Mouse (Mus musculus): Measurements from ENCODE around the gene Kazald1.

Kazald1 gene

DNA sequence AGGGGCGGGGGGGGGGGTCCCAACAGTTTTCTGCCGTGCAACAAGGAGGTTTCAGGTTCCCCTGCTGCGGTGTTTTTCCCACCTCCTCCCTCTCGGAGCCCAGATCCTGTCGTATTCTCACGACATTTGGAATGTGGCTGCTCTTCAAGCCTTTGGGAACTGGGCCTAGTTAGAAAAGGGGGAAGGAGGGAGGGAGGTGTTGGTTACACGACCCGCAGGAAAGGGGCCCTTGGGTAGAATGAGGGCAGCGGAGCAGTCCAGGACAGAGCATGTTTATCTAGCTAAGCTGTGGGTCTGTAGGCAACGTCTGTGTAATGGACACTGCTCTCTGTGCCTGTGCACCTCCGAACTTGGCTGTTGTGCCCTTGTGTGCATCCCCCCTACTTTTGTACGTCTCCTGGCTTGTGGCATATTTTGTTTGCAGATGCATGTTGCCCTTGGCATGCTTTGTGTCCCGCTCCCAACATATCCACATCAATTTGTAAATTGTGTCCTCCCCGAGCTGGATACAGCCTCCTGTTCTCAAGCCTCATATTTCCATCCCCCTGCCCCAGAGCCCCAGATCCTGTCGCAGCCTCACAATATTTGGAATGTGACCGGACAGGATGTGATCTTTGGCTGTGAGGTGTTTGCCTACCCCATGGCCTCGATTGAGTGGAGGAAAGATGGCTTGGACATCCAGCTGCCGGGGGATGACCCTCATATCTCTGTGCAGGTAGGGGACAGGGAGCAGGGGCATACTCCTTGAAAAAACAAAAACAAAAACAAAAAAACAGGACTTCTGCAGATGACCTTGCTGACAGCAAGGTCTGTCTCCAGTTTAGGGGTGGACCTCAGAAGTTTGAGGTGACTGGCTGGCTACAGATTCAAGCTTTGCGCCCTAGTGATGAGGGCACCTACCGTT lies 3.0 kb downstream of the Kazald1 start:
- DNase-seq (ENCODE audit: low spot score in 2 of 2) = no peak

DNA sequence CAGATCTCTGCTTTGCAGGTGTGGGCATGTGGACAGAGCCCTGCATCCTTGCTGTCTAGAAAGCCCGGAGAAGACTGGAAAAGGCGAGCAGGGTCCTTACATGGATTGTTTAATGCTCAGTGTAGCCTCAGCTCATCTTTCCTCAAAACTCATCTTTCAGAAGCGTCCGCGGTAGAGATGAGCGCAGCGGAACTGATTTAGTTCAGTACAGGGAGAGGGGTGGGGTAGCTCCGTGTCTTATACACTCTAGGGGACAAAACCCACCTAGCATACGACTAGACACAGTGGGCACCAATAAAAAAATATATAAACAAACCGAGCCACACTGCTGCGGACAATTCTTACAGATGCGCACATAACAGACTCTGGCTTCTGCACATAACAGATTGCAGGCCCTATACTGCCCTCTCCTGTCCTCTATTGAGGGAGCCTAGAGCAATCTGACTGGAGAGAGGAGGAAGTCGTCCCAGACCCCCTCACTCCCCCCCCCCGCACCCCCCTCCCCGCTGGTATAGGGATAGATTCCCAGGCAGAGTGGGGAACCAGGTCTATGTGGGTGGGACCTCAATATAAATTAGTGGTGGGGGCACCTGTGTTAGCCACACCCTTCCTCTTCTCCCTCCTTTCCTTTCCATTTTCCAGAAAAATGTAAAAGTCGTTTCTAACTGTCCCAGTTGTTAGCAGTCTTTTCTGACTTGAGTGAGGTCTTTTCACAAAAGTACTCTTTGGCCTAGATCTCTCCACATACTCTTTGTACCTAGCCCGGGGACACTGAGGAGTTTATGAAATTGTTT lies 4.1 kb downstream of the Kazald1 start:
- no peak for DNase-seq (ENCODE audit: low spot score in 2 of 2)

DNA sequence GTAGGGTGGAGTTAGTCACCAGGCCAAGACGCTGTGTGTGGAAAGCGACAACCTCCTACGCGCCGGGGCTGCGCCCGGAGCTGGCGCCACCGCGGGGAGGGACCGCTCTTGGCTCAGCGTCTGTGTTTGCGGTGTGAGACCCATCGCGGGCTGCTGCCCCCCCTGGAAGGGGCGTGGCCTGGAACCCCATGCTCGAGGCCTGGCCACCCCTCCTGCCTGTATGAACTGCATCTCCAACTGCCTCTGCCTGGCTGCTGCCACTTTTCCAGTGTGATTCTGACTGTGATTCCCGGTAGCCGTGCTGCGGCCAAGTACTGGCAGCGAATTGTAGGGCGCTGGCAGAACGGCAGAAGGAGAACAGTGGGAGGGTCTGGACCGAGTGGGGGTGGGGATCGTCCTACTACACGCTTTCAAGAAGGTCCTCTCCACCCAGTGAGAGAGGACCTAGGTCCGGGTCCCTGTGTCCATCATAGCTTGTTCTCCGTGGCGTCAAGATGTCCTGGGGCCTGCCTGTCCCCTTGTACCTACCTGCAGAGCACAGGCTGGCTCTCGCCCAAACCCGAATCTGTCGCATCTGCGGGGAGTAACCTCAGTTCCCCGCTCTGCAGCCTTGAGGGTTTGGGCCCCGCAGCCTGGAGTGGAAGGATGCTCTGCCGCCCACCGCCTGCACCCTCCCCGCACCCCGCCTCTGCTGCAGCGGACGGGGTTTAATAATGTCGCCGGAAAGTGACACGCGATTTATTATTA lies 4.9 kb downstream of the Kazald1 start:
- peak; percentile 44 to 75 for DNase-seq (ENCODE audit: low spot score in 2 of 2)

DNA sequence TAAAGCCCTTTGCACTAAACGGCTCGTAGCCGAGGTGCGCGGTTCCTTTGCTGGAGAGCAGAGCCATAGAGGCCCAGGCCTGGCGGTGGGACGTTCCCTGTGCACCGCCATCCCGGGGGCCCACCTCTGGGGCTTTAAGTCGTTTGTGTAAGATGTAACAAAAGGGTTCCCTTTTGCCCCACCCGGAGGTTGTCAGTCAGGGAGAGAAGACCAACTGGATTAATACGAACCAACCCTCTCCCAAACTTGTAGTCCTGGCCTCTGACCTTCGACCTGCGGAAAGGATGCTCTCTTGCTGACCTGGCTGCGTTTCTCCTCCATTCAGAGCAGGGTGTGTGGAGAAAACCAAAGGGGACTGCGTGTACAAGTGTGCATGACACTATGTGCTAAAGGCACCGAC lies 5.7 kb downstream of the Kazald1 start:
- no peak for DNase-seq (ENCODE audit: low spot score in 2 of 2)

DNA sequence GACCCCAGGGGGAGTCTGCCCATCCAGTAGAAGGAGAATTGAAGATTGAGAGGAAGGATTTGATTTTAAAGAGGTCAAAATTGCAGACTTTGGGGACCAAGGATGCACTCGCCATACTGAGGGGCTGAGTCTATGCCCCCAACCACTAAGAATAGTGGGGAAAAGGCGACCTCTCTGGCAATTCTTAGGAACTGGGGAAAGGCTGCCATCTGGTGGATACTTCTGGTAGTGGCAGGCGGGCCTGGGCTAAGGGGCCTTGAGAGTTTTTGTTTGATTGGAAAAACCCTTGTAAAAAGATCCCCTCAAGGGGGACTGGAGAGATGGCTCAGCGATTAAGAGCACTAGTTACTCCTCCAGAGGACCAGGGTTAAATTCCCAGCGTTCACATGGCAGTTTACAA lies 6.2 kb downstream of the Kazald1 start:
- DNase-seq (ENCODE audit: low spot score in 2 of 2) = peak; percentile 67 to 90

DNA sequence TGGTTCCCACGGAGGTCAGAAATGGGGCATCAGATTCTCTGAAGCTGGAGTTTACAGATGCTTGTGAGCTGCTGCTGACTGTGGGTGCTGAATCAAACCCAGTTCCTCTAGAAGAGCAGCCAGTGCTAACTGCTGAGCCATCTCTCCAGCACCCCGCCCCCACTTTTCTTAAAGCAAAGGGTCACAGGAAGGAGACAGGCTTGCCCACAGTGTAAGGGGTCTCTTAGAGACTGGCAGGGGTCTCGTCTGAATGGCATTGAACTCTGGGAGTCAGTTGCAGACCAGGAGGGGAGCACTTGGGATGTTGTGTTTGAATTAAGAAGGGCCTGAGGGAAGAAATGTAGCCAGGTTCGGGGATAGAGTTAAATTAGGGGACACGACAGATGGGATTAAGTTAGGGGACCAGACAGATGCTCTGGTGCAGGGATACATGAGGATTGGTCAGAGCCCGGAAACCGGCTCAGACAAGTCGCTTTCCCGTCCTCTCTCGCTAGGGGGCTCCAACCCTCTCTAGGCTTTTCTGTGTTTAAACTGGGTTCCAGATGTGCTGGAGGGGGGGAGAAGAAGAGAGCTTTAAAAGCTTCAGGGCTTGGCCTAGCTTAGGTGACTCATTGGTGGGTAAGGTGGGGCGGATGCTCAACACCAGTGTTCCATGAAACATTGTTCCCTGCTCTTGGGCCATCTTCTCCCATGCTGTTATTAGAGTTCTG lies 7.0 kb downstream of the Kazald1 start:
- DNase-seq (ENCODE audit: low spot score in 2 of 2) = peak; percentile 55 to 80

DNA sequence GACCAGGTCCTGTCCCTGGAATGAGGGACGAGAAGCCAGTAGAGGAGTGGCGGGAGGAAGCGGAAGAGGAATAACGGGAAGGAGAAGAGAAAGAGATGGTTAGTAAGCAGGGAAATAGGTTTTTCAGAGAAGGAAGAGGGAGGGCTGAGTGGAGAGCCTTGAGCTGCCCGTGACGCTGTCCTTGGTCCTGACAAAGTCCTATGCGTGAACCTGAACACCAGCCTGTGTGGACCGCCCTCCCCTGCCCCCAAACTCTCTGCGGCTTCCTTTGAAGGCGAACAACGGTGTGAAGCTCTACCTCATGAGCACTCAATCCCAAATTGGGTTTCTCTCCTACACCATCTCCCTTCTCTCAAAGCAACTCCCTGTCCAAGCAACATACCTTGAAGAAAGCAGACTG lies 22.8 kb downstream of the Kazald1 start:
- peak in 1 of 2 experiments; percentile 78 for DNase-seq (ENCODE audit: low spot score in 2 of 2)

DNA sequence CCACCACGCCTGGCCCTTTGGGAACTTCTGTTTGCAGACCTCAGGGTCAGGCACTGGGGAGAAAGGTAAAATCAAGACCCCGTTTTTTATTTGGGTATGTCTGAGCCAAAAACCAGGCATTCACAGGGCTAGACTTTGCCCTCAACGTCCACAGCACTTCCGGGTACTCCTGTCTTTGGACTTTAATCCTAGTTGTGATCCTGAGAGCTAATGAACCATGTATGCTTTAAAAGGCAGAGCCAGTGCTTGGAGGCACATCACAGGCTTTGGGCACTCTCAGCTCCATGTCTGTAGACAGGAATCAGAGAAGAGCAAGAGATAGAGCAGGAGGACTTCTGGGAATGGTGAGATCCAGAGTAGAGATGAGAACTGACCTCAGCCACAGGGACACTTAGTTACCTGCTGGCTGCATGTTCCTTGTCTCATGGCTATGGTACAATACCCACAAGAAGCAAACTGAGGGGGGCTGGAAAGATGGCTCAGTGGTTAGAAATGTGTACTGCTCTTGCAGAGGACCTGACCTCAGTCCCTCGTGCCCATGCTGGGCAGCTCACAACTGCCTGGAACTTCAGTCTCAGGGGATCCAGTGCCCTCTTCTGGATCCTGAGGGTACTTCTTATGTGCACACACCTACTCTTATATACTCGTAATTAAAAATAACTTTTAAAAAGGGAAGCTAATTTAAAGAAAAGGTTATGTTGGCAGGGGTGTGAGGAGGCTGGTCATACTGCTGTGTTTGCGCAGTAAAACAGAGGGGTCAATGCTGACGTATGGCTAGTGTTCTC lies 25.6 kb downstream of the Kazald1 start:
- DNase-seq (ENCODE audit: low spot score in 2 of 2) = no peak

DNA sequence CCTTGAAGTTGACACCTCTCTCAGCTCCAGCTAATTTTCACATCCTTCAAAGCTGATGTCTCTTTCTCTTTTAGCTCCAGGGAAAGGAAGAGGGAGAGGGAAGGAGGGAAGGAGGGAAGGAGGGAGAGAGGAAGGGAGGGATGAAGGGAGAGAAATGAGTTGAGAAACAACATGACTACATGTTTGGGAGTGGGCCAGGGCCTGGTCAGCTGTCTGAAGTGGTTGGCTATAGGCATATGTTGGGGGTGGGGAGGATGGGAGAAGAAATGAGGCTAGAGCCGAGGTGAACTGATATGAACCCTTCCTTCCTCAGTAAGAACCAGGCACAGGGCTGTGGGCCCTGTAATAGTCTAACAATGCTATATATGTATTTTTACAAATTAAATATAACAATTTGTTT lies 30.6 kb downstream of the Kazald1 start:
- no peak for DNase-seq (ENCODE audit: low spot score in 2 of 2)

DNA sequence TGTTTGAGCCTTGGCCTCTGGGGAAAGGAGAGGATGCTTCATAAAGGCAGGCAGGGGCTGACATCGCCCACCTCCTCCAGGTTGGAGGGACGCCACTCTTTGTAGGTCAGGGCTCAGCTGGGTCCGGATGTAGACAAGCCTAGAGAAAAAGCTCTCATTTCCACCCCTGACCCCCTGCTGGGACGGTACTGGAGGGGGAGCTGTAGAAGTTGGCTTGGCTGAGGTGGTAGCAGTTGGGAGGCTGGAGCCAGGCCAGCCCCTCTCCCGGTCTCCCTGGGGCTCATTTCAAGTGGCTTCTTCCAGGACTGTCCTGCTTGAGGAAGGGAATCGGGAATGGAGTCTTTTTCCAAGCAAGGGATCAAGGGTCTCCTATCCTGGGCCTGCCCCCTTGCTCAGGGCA lies 31.6 kb downstream of the Kazald1 start:
- DNase-seq (ENCODE audit: low spot score in 2 of 2) = no peak

DNA sequence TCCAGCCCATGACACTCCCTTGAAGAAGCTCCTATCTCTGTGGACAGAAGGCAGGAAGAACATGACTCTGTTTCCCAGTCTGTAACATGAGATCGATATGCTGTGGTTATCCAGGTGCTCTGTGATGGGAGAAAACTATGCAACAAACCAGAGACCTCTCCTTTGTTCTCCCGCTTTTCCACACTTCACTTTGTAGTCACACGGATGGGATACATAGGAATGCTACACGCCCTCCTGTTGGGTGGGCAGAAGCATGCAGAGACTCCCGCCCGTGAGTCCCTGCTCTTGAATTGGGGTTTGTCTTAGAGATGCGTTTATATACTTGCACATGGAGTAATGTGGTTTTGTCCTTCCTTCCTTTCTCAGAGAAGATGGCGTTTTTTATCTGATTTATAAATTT lies 35.6 kb downstream of the Kazald1 start:
- no peak for DNase-seq (ENCODE audit: low spot score in 2 of 2)

DNA sequence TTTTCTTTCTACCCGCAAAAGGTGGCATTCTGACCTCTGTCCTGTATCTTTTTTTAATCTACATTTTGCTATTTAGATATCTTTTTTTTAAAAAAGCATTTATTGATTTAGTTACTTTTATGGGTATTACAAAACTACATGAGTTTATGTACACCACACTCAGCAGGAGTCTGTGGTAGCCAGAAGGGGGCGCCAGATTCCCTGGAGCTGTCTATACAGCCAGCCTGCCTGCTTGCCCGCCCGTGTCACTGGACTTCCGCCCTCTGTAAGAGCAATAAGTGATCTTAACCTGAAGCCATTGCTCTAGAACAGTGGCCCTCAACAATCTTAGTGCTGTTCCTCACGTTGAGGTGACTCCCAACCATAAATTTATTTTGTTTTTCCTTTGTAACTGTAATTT lies 37.4 kb downstream of the Kazald1 start:
- no peak for DNase-seq (ENCODE audit: low spot score in 2 of 2)

DNA sequence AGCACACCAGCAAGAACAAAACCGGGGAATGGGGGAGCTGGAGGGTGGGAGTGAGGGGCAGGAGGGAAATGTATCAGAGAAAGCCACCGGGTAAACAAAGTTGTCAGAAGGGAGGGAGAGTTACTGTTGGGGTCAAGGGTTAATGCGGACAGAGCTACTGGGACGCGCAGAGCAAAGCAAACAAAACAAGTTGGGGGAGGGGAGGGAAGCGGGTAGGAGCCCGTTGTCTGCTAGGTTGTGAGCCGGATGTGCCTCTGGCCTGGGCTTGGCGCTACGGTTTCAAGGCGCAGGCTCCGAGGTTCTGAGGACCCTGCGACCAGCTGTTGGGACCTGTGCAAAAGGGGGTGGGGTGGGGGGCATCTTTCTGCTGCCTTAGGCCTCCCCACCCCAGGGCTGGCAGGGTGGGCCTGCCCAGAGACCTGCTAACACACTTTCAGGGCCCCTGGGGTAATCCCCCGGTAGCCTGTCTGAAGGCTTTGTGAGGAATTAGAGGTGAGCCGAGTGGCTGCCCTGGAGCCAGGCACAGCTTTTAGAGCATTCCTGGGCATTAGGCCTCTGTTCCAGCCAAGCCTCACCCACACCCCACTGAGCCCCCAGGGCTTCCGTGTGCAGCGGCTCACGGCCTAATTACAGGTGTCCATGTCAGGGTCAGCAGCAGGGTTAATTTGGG lies 38.9 kb downstream of the Kazald1 start:
- no peak for DNase-seq (ENCODE audit: low spot score in 2 of 2)

DNA sequence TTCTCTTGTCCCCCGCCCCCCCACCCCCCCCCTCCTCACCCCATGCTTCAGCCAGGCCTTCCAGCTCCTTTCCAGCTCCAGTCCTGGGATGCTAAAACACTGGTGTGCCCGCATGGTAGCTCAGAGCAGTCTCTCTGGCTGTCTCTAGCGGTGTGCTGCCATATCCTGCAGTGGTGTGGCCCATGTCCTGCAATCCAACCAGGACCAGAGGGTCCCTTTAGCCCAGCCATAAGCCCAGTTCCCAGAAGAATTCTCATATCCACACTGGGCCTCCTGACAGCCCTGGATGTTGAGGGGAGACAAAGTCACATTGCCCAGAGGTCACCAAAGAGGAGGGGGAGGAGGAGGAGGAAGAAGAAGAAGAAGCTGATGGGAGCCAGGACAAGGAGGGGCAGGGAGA lies 39.7 kb downstream of the Kazald1 start:
- DNase-seq (ENCODE audit: low spot score in 2 of 2) = no peak

DNA sequence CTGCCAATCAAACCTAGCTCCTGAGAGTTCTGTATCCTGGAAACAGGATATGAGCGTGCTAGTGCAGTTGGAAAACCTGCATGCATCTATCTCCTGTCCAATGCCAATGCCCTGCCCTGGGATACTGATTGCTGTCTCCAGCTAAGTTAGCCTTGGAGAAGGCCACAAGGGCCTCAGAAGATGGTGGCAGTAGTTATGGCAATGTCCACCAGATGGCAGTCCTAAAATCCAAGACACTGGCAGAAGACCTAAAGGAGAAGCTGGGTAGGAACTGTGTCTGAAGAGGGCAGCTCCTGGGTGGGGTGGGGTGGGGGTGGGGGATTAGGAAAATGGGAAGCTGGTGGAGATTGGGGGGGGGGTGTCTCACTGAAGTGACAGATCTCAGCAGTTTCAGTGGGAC lies 41.8 kb downstream of the Kazald1 start:
- peak in 1 of 2 experiments; percentile 29 for DNase-seq (ENCODE audit: low spot score in 2 of 2)

Data from spleen, postnatal 4 days (tissue).